Mouse (Mus musculus): ENCODE measurements at regions not wholly inside any gene's neighbourhood (a gene's known extent, or its start where the extent isn't known, plus 50 kb on each side); places are given as distances from the start of the nearest gene placed in this dataset.
A peak's percentile ranks its signal among the peaks of the same experiment; 100 is the strongest.

GRCm38 (mm10) chr16:95647854-95648253, 54.0 kb upstream of the Ets2 start:
- DNase-seq (ENCODE audit: low read depth, low spot score): peak; percentile 78

DNA sequence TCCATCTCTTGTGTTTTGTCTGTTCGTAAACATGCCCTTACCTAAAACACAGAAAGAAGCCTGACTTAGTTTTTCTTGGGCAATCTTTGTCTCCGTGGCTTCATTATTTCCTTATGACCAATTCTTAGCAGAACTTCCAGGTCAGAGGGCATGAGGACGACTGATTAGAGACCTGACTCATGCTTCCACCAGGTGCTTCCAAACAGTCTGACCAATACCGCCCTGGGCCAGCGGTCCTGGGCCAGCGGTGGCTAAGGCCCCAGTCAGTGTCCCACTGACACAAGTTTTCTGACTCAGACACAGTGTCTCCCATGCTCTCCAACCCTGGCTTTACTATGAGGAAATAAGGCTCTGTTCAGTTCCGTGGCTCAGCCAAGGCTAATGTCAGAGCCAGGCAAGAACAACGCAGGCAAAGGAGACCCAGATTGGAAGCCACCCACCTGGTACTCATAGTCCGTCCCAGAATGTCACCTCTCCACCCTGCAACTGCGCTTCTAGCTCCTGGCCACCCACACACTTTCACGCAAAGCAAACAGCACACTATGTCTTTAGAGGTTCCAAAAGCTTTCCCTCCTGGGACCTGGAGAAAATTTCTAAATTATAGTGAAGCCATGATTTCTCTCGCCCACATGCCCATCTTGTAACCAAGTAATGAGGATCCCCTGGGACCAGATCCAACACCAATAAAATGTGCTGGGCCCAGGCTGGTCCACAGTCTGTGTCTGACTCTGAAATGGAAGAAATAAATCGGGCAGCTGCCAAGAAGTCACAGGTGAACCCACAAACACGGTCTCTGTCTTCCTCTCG, 56.6 kb upstream of the Erg start:
- DNase-seq (ENCODE audit: low read depth, low spot score): peak; percentile 62

GRCm38 (mm10) chr16:95640670-95641069, 54.3 kb upstream of the Erg start:
- no peak for DNase-seq (ENCODE audit: low read depth, low spot score)

- no peak for DNase-seq (ENCODE audit: low read depth, low spot score)
Measured at GRCm38 (mm10) chr16:95639677-95640076, 53.3 kb upstream of the Erg start.

GRCm38 (mm10) chr16:95637850-95638249, 51.5 kb upstream of the Erg start:
- DNase-seq (ENCODE audit: low read depth, low spot score): no peak

GRCm38 (mm10) chr16:95636615-95637014, 50.2 kb upstream of the Erg start:
- DNase-seq (ENCODE audit: low read depth, low spot score): no peak
